Comparison of ENCODE assay signal across 17 mouse cellular contexts in the genomic region with DNA sequence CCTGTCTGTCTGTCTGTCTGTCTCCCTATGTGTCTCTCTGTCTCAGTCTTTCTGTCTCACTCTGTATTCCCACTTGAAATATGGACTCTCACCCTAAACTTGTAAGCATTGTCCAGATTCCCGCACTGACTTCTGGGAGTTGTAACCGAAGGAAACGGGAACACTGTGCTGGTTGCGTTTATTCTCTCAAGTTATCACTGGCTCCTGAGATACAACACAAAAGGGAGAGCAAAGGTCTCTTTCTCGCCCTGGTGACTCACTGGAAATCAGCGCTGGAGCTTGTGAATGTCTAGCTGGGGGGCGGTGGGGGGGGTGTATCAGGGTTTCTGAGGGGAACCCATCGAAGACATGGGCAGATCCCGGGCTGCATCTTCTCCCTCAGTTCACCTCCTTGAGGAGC.
DNase-seq lines count a peak whose midpoint lies in the region; ATAC-seq and TF ChIP-seq lines count a peak whose summit lies in the region.
"Had no signal": no experiment of that assay in that cellular context is flagged by ENCODE, and none has a peak within 500 bp of the region (broad histone marks: within the 10 kb centered on the region; RNA-seq: fewer than 3 reads in every experiment).

No protein-coding gene starts in this region.

- 70% methylated on average over 9 of the region's 9 CpGs for WGBS in stomach, embryonic 15.5 days

- TF ChIP-seq POLR2A in bone marrow macrophage, adult 2 months (IDR thresholded peaks at IDR 0.05; ENCODE audit: borderline replicate concordance, low read depth, low read length): no peak

- H3K9ac ChIP-seq in stomach, embryonic 15.5 days: no peak overlapping the region
- H3K9ac ChIP-seq: embryonic facial prominence, embryonic 12.5 days; forebrain, embryonic 12.5 days; heart, embryonic 12.5 days; hindbrain, embryonic 15.5 days had no signal

- no peak overlapping the region for H3K4me3 ChIP-seq in bone marrow macrophage, adult 2 months (ENCODE audit: insufficient read depth, low read length)
- no peak overlapping the region for H3K4me3 ChIP-seq in stomach, embryonic 15.5 days (replicated peaks)
- H3K4me3 ChIP-seq: embryonic facial prominence, embryonic 12.5 days; forebrain, embryonic 12.5 days; heart, embryonic 12.5 days; hindbrain, embryonic 15.5 days had no signal

- peak; percentile 21 for DNase-seq in R1 (ENCODE audit: low read depth, low spot score)
- DNase-seq in thymus, postnatal 14 days: no peak
- no peak for DNase-seq in natural killer cell, adult 2 months (ENCODE audit: low spot score in 2 of 2)
- DNase-seq in embryo, embryonic 10.5 days (ENCODE audit: low spot score): no peak
- DNase-seq: adrenal gland, adult 2 months; adrenal gland, postnatal 25 days; cerebellum, adult 2 months; cerebellum, postnatal 14 days; gastrocnemius, postnatal 14 days had no signal

- H3K4me1 ChIP-seq in bone marrow macrophage, adult 2 months (ENCODE audit: control insufficient read depth, insufficient read depth, low read length): peaks cover 32% of the 10 kb centered on the region
- H3K4me1 ChIP-seq in stomach, embryonic 15.5 days: peaks cover 7% of the 10 kb centered on the region

- H3K9me3 ChIP-seq in stomach, embryonic 15.5 days: no peaks in the 10 kb centered on the region
- H3K9me3 ChIP-seq: embryonic facial prominence, embryonic 12.5 days; forebrain, embryonic 12.5 days; heart, embryonic 12.5 days; hindbrain, embryonic 15.5 days had no signal

- ATAC-seq in stomach, embryonic 15.5 days (ENCODE audit: insufficient read depth, low FRiP score, low read depth): peak; percentile 65
- ATAC-seq: forebrain, embryonic 16.5 days had no signal

- no peaks in the 10 kb centered on the region for H3K36me3 ChIP-seq in stomach, embryonic 15.5 days
- H3K36me3 ChIP-seq: forebrain, embryonic 12.5 days; G1E; hindbrain, embryonic 15.5 days had no signal

- no peak for TF ChIP-seq CTCF in bone marrow macrophage, adult 2 months (IDR thresholded peaks at IDR 0.05; ENCODE audit: low read depth, low read length)

- H3K4me2 ChIP-seq in stomach, embryonic 15.5 days: no peak overlapping the region
- H3K4me2 ChIP-seq: embryonic facial prominence, embryonic 12.5 days; forebrain, embryonic 12.5 days; heart, embryonic 12.5 days; hindbrain, embryonic 15.5 days had no signal

- H3K27me3 ChIP-seq in stomach, embryonic 15.5 days (replicated peaks): no peaks in the 10 kb centered on the region
- H3K27me3 ChIP-seq: embryonic facial prominence, embryonic 12.5 days; forebrain, embryonic 12.5 days; heart, embryonic 12.5 days; hindbrain, embryonic 15.5 days had no signal

- peak overlapping the region; percentile 21; the same call in 1 of the 2 replicates for H3K27ac ChIP-seq in bone marrow macrophage, adult 2 months (ENCODE audit: insufficient read depth, low read depth, low read length)
- no peak overlapping the region for H3K27ac ChIP-seq in stomach, embryonic 15.5 days
- H3K27ac ChIP-seq: embryonic facial prominence, embryonic 12.5 days; forebrain, embryonic 12.5 days; hindbrain, embryonic 15.5 days had no signal
